Mouse (Mus musculus): ENCODE measurements at regions not wholly inside any gene's neighbourhood (a gene's known extent, or its start where the extent isn't known, plus 50 kb on each side); places are given as distances from the start of the nearest gene placed in this dataset.

- no peak for TF ChIP-seq CTCF (IDR thresholded peaks at IDR 0.05; ENCODE audit: extremely low read depth, insufficient read depth, low read length)
- TF ChIP-seq POLR2A (IDR thresholded peaks at IDR 0.05; ENCODE audit: extremely low read depth, insufficient read depth, low read length), result no peak
These were observed 128.5 kb upstream of the Bcor start for GRCm38 (mm10) chrX:12288562-12289117.
